Mouse (Mus musculus) limb, embryonic 11.5 days (tissue): Measurements from ENCODE around the gene Fzd4. TPM values are rescaled to one million over a fixed set of nuclear protein-coding genes. Genes with fewer than 3 reads are reported as not detected.

Experiments used
- polyA plus RNA-seq: library from polyadenylated mRNA; unstranded; fragments of >200 nt; fragmentation: Nextera tagmentation; extraction: Ambion mirVana; gene quantifications from 2 replicates; pipeline ENCODE4 v1.2.1, GENCODE M21; 2014

Fzd4 gene
- polyA plus RNA-seq, 1 experiment from 2014 or later = 9.4 TPM

Other genes starting within 250 kb of the Fzd4 start
- 17.7 and 18.3 TPM in 2 replicates for gene Tmem135, start 133 bp upstream of the Fzd4 start, polyA plus RNA-seq
- 11.7 and 14.9 TPM in 2 replicates for gene Prss23, start 122.8 kb downstream of the Fzd4 start, polyA plus RNA-seq
- 0.29 and 0.35 TPM in 2 replicates for gene Me3, start 228.0 kb downstream of the Fzd4 start, polyA plus RNA-seq